Mouse (Mus musculus): Measurements from ENCODE around the gene Lypd8. TPM values are rescaled to one million over a fixed set of nuclear protein-coding genes. Genes with fewer than 3 reads are reported as not detected.
A peak's percentile ranks its signal among the peaks of the same experiment; 100 is the strongest.

Gene Lypd8
- polyA plus RNA-seq, 2 experiments = 0.09 TPM; not detected in 1

DNA sequence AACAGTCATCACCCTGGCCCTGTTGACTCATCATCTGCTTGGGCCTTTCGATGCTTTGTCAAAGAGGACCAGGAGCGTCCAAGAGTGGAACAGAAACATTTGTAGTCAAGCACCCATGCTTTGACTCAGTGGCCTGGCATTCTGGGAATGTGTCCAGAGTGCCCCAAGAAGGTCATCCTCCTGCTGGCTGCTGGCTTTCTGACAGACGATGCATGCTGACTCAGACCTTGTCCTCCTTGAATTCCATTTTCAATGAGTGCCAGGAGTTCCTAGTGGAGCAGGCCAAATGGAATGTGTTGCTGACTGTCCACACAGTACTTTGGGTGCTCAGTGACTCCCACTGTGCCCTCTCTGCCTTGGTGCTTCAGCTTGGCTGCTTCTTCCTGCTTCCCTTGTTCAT, 44.1 kb upstream of the Lypd8 start:
- 80% methylated on average over 3 of the region's 3 CpGs for WGBS (ENCODE audit: insufficient replicate concordance)
- Histone ChIP-seq H3K9me3 (ENCODE audit: control insufficient read depth, low read length) (no peaks in the 10 kb centered on the region), H3K27ac (no peak overlapping the region), H3K4me1 (replicated peaks; ENCODE audit: control insufficient read depth in 2 of 2, insufficient read depth in 2 of 2, low read length in 1 of 2) (peaks cover 12 to 15% of the 10 kb centered on the region in 2 experiments), H3K27me3 (ENCODE audit: control insufficient read depth, insufficient read depth, low read length) (no peaks in the 10 kb centered on the region), H3K4me3 (ENCODE audit: insufficient read depth in 1 of 2, low read depth in 2 of 2, low read length in 2 of 2) (no peak overlapping the region), H3K4me2 (ENCODE audit: low read depth) (no peak overlapping the region), H3K36me3 (replicated peaks; ENCODE audit: control insufficient read depth, insufficient read depth, low read depth) (peaks cover 25% of the 10 kb centered on the region), H3K9ac (replicated peaks) (no peak overlapping the region)
- TF ChIP-seq CTCF (IDR thresholded peaks at IDR 0.05; ENCODE audit: low read depth) (no peak), EP300 (IDR thresholded peaks at IDR 0.05; ENCODE audit: low read depth) (no peak)
- no peak for ATAC-seq (ENCODE audit: insufficient read depth)
- DNase-seq (ENCODE audit: low read depth in 3 of 3, low spot score in 3 of 3) = no peak

DNA sequence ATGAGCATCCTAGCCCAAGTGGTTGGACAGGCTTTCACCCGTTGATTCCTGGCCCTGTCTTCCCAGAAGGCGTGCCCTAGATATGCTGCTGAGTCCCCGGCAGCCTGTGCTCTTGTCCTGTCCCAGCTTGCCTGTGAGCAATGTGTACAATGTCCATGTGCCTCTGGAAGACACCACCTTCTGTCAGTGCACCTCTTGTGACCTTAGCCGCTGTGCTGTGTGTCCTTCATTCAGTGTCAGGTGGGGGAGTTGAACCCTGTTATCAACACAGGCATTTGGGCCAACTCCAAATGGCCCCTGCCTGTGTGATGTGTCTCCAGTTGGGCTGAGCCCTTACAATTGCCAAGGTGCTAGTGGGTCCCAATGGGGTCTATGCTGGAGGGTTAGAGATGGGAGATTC, 32.1 kb upstream of the Lypd8 start:
- no peak overlapping the region for H3K27ac ChIP-seq

DNA sequence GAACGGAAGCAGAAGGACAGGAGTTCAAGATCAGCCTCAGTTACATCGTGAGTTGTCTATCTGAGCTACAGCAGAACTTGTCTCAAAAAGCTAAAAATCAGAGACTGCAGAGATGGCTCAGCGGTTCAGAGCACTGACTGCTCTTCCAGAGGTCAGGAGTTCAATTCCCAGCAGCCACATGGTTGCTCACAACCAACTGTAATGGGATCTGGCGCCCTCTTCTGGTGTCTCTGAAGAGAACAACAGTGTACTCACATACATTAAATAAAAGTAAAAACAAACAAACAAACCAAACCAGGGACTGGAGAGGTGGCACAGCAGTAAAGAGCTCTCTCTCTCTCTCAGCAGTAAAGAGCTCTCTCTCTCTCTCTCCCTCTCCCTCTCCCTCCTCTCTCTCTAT, 28.2 kb upstream of the Lypd8 start:
- Histone ChIP-seq H3K9me3 (ENCODE audit: control insufficient read depth, low read length) (no peaks in the 10 kb centered on the region), H3K4me2 (ENCODE audit: low read depth) (peak overlapping the region; percentile 11), H3K4me3 (ENCODE audit: insufficient read depth in 1 of 2, low read depth in 2 of 2, low read length in 2 of 2) (no peak overlapping the region), H3K4me1 (replicated peaks; ENCODE audit: control insufficient read depth in 2 of 2, insufficient read depth in 2 of 2, low read length in 1 of 2) (peaks cover 45 to 50% of the 10 kb centered on the region in 2 experiments), H3K27me3 (ENCODE audit: control insufficient read depth, insufficient read depth, low read length) (no peaks in the 10 kb centered on the region), H3K9ac (replicated peaks) (no peak overlapping the region), H3K36me3 (replicated peaks; ENCODE audit: control insufficient read depth, insufficient read depth, low read depth) (peaks cover 9% of the 10 kb centered on the region), H3K27ac (peak overlapping the region; percentile 94)
- ATAC-seq (ENCODE audit: insufficient read depth) = no peak
- TF ChIP-seq CTCF (IDR thresholded peaks at IDR 0.05; ENCODE audit: low read depth) (peak; percentile 58), EP300 (IDR thresholded peaks at IDR 0.05; ENCODE audit: low read depth) (no peak)
- DNase-seq (ENCODE audit: low read depth in 3 of 3, low spot score in 3 of 3) = no peak
- 65% methylated on average over 4 of the region's 4 CpGs for WGBS (ENCODE audit: insufficient replicate concordance)

More for the DNA sequence above, 32.1 kb upstream of the Lypd8 start:
- DNase-seq (ENCODE audit: low read depth in 3 of 3, low spot score in 3 of 3) (no peak), ATAC-seq (ENCODE audit: insufficient read depth) (no peak)
- H3K9ac ChIP-seq (replicated peaks) = no peak overlapping the region
- H3K27me3 ChIP-seq (ENCODE audit: control insufficient read depth, insufficient read depth, low read length) = no peaks in the 10 kb centered on the region
- H3K9me3 ChIP-seq (ENCODE audit: control insufficient read depth, low read length) = no peaks in the 10 kb centered on the region
- H3K4me2 ChIP-seq (ENCODE audit: low read depth) = no peak overlapping the region
- TF ChIP-seq EP300 (IDR thresholded peaks at IDR 0.05; ENCODE audit: low read depth) (no peak), CTCF (IDR thresholded peaks at IDR 0.05; ENCODE audit: low read depth) (no peak)
- no peak overlapping the region for H3K4me3 ChIP-seq (ENCODE audit: insufficient read depth in 1 of 2, low read depth in 2 of 2, low read length in 2 of 2)
- H3K36me3 ChIP-seq (replicated peaks; ENCODE audit: control insufficient read depth, insufficient read depth, low read depth) = peaks cover 29% of the 10 kb centered on the region
- 82% methylated on average over 4 of the region's 4 CpGs for WGBS (ENCODE audit: insufficient replicate concordance)
- peaks cover 12 to 15% of the 10 kb centered on the region in 2 experiments for H3K4me1 ChIP-seq (replicated peaks; ENCODE audit: control insufficient read depth in 2 of 2, insufficient read depth in 2 of 2, low read length in 1 of 2)

DNA sequence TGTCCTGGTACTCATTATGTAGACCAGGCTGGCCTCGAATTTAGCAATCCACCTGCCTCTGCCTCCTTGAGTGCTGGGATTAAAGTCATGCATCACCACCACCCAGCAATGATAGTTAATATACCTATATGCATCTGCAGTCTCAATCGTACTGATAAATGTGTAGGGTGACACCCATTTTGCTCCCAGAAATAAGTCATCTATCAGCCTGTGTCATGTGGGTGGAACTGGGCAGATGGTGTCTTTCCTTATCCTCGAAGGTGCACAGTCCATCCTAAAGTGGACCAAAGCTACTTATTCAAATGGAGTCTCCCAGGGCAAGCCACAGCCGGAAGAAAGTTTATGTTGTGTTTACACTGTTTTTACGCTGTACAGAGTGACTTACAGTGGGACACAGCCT, 27.7 kb upstream of the Lypd8 start:
- DNase-seq (ENCODE audit: low read depth in 3 of 3, low spot score in 3 of 3) (peak; percentile 55 to 68 (median 65)), ATAC-seq (ENCODE audit: insufficient read depth) (peak; percentile 59)
- Histone ChIP-seq H3K9me3 (ENCODE audit: control insufficient read depth, low read length) (no peaks in the 10 kb centered on the region), H3K27ac (peak overlapping the region; percentile 94), H3K4me1 (replicated peaks; ENCODE audit: control insufficient read depth in 2 of 2, insufficient read depth in 2 of 2, low read length in 1 of 2) (peaks cover 45 to 50% of the 10 kb centered on the region in 2 experiments), H3K9ac (replicated peaks) (no peak overlapping the region; the same call in 1 of the 2 replicates), H3K4me2 (ENCODE audit: low read depth) (peak overlapping the region; percentile 11), H3K27me3 (ENCODE audit: control insufficient read depth, insufficient read depth, low read length) (no peaks in the 10 kb centered on the region), H3K4me3 (ENCODE audit: insufficient read depth in 1 of 2, low read depth in 2 of 2, low read length in 2 of 2) (no peak overlapping the region), H3K36me3 (replicated peaks; ENCODE audit: control insufficient read depth, insufficient read depth, low read depth) (peaks cover 4% of the 10 kb centered on the region)
- TF ChIP-seq CTCF (IDR thresholded peaks at IDR 0.05; ENCODE audit: low read depth) (no peak), EP300 (IDR thresholded peaks at IDR 0.05; ENCODE audit: low read depth) (peak; percentile 84)
- WGBS (ENCODE audit: insufficient replicate concordance) = 40% methylated on average over 5 of the region's 5 CpGs

DNA sequence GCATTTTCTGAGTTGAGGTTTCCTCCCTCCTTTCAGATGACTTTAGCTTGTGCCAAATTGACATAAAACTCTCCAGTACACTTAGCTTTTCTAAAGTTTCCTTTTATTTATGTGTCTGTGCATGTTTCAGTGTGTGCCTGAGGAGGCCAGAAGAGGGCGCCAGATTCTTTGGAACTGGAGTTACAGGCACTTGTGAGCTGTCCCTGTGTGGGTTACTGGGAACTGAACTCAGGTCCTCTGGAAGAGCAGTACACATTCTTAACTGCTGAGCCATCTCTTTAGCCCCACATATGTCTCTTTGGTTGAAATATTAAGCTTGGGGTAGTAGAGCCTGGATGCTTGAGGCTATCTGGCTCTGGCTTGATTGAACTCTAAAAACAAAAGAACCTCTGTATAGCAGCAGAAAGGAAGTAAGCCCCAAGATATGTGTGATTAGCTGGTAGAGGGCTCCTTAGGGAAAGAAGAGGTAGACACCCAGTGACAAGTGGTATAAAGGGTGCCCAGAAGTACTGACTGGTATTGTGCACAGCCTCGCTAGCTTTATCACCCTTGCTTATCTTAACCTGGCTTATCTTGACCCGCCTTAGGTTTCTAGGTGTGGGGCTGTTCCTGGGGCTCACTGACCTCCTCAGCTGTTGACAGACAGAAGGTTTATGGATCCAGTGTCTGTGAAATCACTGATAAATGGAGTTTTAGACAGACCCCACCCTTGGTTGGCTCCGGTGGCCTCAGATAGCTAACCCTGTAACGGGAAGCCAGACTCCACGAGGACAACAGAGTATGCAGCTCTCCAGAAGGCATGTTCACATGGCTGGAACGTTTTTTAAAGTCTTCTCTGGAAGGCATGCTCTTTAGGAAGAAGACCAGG, 25.9 kb upstream of the Lypd8 start:
- peak overlapping the region; percentile 65 for H3K9ac ChIP-seq (replicated peaks)
- no peaks in the 10 kb centered on the region for H3K36me3 ChIP-seq (replicated peaks; ENCODE audit: control insufficient read depth, insufficient read depth, low read depth)
- H3K4me1 ChIP-seq (replicated peaks; ENCODE audit: control insufficient read depth in 2 of 2, insufficient read depth in 2 of 2, low read length in 1 of 2) = peaks cover 52 to 60% of the 10 kb centered on the region in 2 experiments
- peak; percentile 88 for ATAC-seq (ENCODE audit: insufficient read depth)
- no peaks in the 10 kb centered on the region for H3K9me3 ChIP-seq (ENCODE audit: control insufficient read depth, low read length)
- H3K4me2 ChIP-seq (ENCODE audit: low read depth) = peak overlapping the region; percentile 66
- peak; percentile 84 to 89 (median 86) for DNase-seq (ENCODE audit: low read depth in 3 of 3, low spot score in 3 of 3)
- H3K27me3 ChIP-seq (ENCODE audit: control insufficient read depth, insufficient read depth, low read length) = no peaks in the 10 kb centered on the region
- H3K27ac ChIP-seq = peak overlapping the region; percentile 94
- 7% methylated on average over 7 of the region's 7 CpGs for WGBS (ENCODE audit: insufficient replicate concordance)
- TF ChIP-seq EP300 (IDR thresholded peaks at IDR 0.05; ENCODE audit: low read depth) = peak; percentile 96
- TF ChIP-seq CTCF (IDR thresholded peaks at IDR 0.05; ENCODE audit: low read depth) = peak; percentile 84
- H3K4me3 ChIP-seq (ENCODE audit: insufficient read depth in 1 of 2, low read depth in 2 of 2, low read length in 2 of 2) = 0 out of 4 replicates have a peak overlapping the region, but pooled peaks of 1 of the 2 experiments have one; percentile 0

All from liver, embryonic 14.5 days (tissue).